Mouse (Mus musculus): ENCODE measurements around the gene Rabl2. TPM values are rescaled to one million over a fixed set of nuclear protein-coding genes. Genes with fewer than 3 reads are reported as not detected.

Gene Rabl2
- polyA plus RNA-seq, 1 experiment from 2014 or later: 81.8 TPM

DNA sequence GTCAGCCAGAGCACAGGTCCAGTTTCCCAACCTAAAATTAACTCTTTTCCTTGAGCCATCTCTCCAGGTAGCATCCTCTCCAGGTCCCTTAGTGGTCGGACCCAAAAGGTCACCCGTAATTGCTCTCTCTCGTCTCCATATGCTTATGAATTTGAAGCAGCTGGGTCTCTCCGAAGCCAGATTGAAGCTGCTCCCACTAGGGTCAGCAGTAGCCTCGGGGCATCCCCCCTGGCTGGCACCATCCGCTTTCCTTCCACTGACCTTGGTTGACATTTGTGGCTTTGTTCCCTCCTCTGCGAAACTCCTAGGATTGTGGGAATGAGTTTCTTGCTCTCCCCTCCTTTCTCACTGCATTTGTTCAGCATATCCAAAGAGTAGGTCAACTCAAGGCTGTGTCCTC is 47.6 kb downstream of the Rabl2 start:
- 74% methylated on average over 7 of the region's 7 CpGs for WGBS
- no peak for ATAC-seq
- H3K4me1 ChIP-seq (ENCODE audit: control insufficient read depth, insufficient read depth, low read depth, low read length): peaks cover 16% of the 10 kb centered on the region; the same call in 1 of the 2 replicates
- peaks cover 8% of the 10 kb centered on the region; the same call in 1 of the 2 replicates for H3K36me3 ChIP-seq (ENCODE audit: control insufficient read depth, insufficient read depth, low read length)
- H3K4me2 ChIP-seq (ENCODE audit: low read length): no peak overlapping the region
- H3K27ac ChIP-seq (ENCODE audit: low read depth, low read length): no peak overlapping the region
- no peak overlapping the region for H3K9ac ChIP-seq (ENCODE audit: low read depth, low read length)
- 0 out of 2 replicates have a peak, but pooled peaks cover 3% of the 10 kb centered on the region for H3K27me3 ChIP-seq (replicated peaks; ENCODE audit: control insufficient read depth, insufficient read depth, low read length)
- no peaks in the 10 kb centered on the region for H3K9me3 ChIP-seq (ENCODE audit: control insufficient read depth, low read length)
- no peak overlapping the region for H3K4me3 ChIP-seq (ENCODE audit: low read length)

DNA sequence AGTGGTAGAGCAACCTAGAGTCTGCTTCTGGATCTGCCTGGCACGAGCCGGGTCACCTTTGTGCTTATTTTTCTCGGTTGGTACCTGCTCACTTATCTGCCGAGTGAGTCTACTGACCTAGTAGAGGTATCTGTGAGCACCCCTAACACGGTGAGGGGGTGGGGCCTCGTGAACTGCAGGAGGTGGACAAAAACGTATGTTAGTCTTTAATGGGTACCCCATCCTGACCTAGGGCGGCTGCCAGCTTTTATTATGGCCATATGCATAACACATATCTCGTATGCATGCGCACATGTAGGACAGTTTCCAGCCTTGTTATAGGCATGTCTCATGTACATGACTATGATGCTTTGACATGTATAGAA is 57.9 kb downstream of the Rabl2 start:
- peaks cover 19% of the 10 kb centered on the region for H3K4me1 ChIP-seq (ENCODE audit: control insufficient read depth, insufficient read depth, low read depth, low read length)
- no peak for ATAC-seq
- H3K9me3 ChIP-seq (ENCODE audit: control insufficient read depth, low read length): no peaks in the 10 kb centered on the region
- H3K36me3 ChIP-seq (ENCODE audit: control insufficient read depth, insufficient read depth, low read length): no peaks in the 10 kb centered on the region
- no peaks in the 10 kb centered on the region for H3K27me3 ChIP-seq (replicated peaks; ENCODE audit: control insufficient read depth, insufficient read depth, low read length)
- 91% methylated on average over 10 of the region's 10 CpGs for WGBS
- H3K4me2 ChIP-seq (ENCODE audit: low read length): peak overlapping the region; percentile 56
- no peak overlapping the region for H3K27ac ChIP-seq (ENCODE audit: low read depth, low read length)
- H3K9ac ChIP-seq (ENCODE audit: low read depth, low read length): peak overlapping the region; percentile 59; the same call in 1 of the 2 replicates
- H3K4me3 ChIP-seq (ENCODE audit: low read length): peak overlapping the region; percentile 38

DNA sequence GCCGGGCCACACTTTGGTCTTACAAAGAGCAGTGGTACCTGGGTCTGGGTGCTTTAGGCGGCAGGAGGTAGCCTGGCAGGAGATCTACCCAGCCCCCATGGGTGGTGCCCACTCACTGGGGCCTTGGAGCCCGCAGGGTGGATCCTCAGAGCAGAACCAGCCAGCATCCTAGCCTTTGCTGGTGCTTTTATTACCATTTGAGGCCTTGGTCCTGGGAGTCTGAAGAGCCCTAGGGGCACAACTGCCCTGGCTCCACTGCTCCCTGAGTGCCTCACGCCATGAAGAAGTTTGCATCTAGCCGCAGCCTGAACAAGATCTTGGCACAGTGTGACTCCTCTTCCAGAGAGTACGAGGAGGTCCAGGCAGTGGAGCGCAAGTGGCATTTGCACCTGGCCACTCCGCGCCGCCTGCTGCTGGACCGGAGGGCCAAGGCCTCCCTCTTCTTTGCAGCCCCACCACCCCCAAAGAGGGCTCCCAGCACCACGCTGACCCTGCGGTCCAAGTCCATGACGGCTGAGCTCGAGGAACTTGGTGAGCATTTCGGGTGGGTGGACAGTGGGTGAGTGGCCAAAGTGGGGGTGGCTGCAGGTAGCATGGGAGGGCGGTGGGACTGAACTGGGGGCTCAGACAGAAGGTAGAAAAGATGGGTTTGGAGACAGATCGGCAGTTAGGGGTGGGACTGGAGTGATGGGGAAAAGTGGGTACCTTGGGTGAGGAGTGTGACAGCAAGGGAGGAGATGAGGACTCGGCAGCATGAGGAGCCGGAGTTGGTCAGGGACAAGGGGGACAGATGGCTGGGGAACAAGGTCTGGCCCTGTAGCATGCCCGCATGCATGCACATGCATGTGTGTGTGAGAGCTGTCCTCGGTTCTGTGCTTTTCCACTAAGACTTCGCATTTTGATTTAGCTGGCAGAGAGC is 58.5 kb downstream of the Rabl2 start:
- ATAC-seq: peak; percentile 34; the same call in 1 of the 2 replicates
- H3K36me3 ChIP-seq (ENCODE audit: control insufficient read depth, insufficient read depth, low read length): no peaks in the 10 kb centered on the region
- H3K27ac ChIP-seq (ENCODE audit: low read depth, low read length): peak overlapping the region; percentile 80
- H3K27me3 ChIP-seq (replicated peaks; ENCODE audit: control insufficient read depth, insufficient read depth, low read length): no peaks in the 10 kb centered on the region
- no peaks in the 10 kb centered on the region for H3K9me3 ChIP-seq (ENCODE audit: control insufficient read depth, low read length)
- peak overlapping the region; percentile 59 for H3K9ac ChIP-seq (ENCODE audit: low read depth, low read length)
- H3K4me1 ChIP-seq (ENCODE audit: control insufficient read depth, insufficient read depth, low read depth, low read length): peaks cover 19% of the 10 kb centered on the region
- H3K4me2 ChIP-seq (ENCODE audit: low read length): peak overlapping the region; percentile 56
- H3K4me3 ChIP-seq (ENCODE audit: low read length): peak overlapping the region; percentile 38
- WGBS: 64% methylated on average over 23 of the region's 23 CpGs

Other genes starting within 250 kb of the Rabl2 start
- 33.0 and 38.5 TPM in 2 replicates for gene Lmf2, start 236.3 kb downstream of the Rabl2 start, polyA plus RNA-seq (2015; fragmentation: Nextera tagmentation; extraction: Ambion mirVana)
- 115 and 122 TPM in 2 replicates for gene Ncaph2, start 236.2 kb downstream of the Rabl2 start, polyA plus RNA-seq (2015; fragmentation: Nextera tagmentation; extraction: Ambion mirVana)
- 16.7 and 20.2 TPM in 2 replicates for gene Sco2, start 218.1 kb downstream of the Rabl2 start, polyA plus RNA-seq (2015; fragmentation: Nextera tagmentation; extraction: Ambion mirVana)
- gene Tymp, start 214.9 kb downstream of the Rabl2 start, polyA plus RNA-seq (2015; fragmentation: Nextera tagmentation; extraction: Ambion mirVana): 2.6 TPM in 2 replicates
- 4.8 and 5.4 TPM in 2 replicates for gene Odf3b, start 212.6 kb downstream of the Rabl2 start, polyA plus RNA-seq (2015; fragmentation: Nextera tagmentation; extraction: Ambion mirVana)
- gene Klhdc7b, start 207.0 kb downstream of the Rabl2 start, polyA plus RNA-seq (2015; fragmentation: Nextera tagmentation; extraction: Ambion mirVana): 0.08 TPM in 1 of 2 replicates, not detected in the other
- gene Syce3, start 181.4 kb downstream of the Rabl2 start, polyA plus RNA-seq (2015; fragmentation: Nextera tagmentation; extraction: Ambion mirVana): not detected in 2 replicates
- 0.60 and 1.4 TPM in 2 replicates for gene Cpt1b, start 166.1 kb downstream of the Rabl2 start, polyA plus RNA-seq (2015; fragmentation: Nextera tagmentation; extraction: Ambion mirVana)
- 5.3 and 5.9 TPM in 2 replicates for gene C730034F03Rik, start 162.3 kb downstream of the Rabl2 start, polyA plus RNA-seq (2015; fragmentation: Nextera tagmentation; extraction: Ambion mirVana)
- 0.11 TPM in 1 of 2 replicates, not detected in the other for gene Gm44502, start 162.2 kb downstream of the Rabl2 start, polyA plus RNA-seq (2015; fragmentation: Nextera tagmentation; extraction: Ambion mirVana)
- 82.1 and 85.6 TPM in 2 replicates for gene Chkb, start 162.0 kb downstream of the Rabl2 start, polyA plus RNA-seq (2015; fragmentation: Nextera tagmentation; extraction: Ambion mirVana)
- gene Mapk8ip2, start 138.0 kb downstream of the Rabl2 start, polyA plus RNA-seq (2015; fragmentation: Nextera tagmentation; extraction: Ambion mirVana): 84.5 and 88.1 TPM in 2 replicates
- 35.4 and 37.3 TPM in 2 replicates for gene Arsa, start 114.5 kb downstream of the Rabl2 start, polyA plus RNA-seq (2015; fragmentation: Nextera tagmentation; extraction: Ambion mirVana)
- gene Shank3, start 92.3 kb downstream of the Rabl2 start, polyA plus RNA-seq (2015; fragmentation: Nextera tagmentation; extraction: Ambion mirVana): 7.7 and 8.4 TPM in 2 replicates
- gene Acr, start 23.6 kb downstream of the Rabl2 start, polyA plus RNA-seq (2015; fragmentation: Nextera tagmentation; extraction: Ambion mirVana): 0.75 and 0.93 TPM in 2 replicates
- gene Syt10, start 249.9 kb upstream of the Rabl2 start, polyA plus RNA-seq (2015; fragmentation: Nextera tagmentation; extraction: Ambion mirVana): 2.2 and 2.4 TPM in 2 replicates